Mouse (Mus musculus): ENCODE measurements around the gene Ptprcap. TPM values are rescaled to one million over a fixed set of nuclear protein-coding genes. Genes with fewer than 3 reads are reported as not detected.
"Not testable (repeated sequence)": the region's sequence is repeated elsewhere in the genome, so short reads cannot be mapped to it uniquely, and the experiment has no call there.

Gene Ptprcap
- polyA plus RNA-seq, 1 experiment = 4.4 TPM

GRCm38 (mm10) chr19:4125741-4126696 is 27.4 kb upstream of the Ptprcap start, which contains the start of gene Aip:
TSS of gene Aip (minus strand) at chr19:4125858.
- peak; percentile 94 for DNase-seq (ENCODE audit: low spot score)

GRCm38 (mm10) chr19:4126759-4127495 is 26.5 kb upstream of the Ptprcap start:
- DNase-seq (ENCODE audit: low spot score) = no peak

- DNase-seq (ENCODE audit: low spot score) = no peak
Observed at GRCm38 (mm10) chr19:4129462-4129861, 23.9 kb upstream of the Ptprcap start.

DNA sequence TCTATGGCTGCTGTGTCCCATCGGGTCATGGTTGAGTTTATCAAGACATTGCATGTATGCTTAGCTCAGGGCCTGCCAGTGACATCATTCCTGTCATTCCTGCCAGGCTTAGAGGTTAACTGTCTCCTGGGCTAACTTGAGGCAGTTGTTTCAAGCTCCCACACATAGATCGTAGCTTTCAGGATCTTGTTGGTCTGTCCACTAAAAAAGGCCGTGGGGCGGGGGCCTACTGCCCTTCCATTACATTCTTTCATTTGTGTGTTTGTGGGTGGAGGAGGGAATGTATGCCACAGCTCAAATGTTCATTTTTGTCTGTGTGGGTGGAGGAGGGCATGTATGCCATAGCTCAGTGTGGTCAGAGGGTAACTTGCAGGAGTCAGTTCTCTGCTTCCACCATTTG is 23.3 kb upstream of the Ptprcap start:
- no peak for DNase-seq (ENCODE audit: low spot score)

DNA sequence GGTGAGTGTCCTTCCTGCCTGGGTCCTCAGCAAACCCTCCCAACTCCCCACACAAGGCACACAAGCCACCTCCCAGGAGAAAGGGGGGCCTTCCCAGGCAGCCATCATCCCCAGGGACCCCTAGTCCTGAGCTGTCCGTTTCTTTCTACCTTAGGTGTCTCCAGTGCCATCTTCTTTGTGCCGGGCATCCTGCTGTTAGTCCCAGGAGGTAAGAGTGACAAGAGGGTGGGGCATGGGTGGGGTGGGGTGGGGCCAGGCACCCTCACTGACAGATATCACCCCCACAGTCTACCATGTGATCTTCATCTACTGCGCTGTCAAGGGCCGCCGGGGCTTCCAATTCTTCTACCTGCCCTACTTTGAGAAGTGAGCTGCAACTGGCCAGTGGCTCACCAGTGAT is 22.3 kb upstream of the Ptprcap start:
- DNase-seq (ENCODE audit: low spot score) = no peak

DNA sequence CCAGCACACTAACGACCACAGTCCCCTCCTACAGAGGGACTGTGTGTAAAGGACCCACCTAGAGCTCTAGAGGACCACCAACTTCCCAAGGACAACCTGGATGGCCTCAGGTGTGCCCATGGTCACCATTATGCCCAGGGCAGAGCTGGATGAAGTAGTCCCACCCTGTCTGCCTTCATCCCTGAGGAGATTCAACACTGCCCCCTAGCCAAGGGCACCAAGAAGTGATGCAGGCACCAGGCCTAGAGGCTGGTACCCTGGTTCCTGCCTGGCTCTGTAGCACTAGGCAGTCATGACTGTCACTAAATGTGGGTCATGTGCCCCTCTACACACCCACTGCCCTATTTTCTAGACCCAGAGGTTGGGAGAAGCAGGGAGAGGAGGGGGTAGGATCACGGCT is 21.6 kb upstream of the Ptprcap start:
- no peak for DNase-seq (ENCODE audit: low spot score)

DNA sequence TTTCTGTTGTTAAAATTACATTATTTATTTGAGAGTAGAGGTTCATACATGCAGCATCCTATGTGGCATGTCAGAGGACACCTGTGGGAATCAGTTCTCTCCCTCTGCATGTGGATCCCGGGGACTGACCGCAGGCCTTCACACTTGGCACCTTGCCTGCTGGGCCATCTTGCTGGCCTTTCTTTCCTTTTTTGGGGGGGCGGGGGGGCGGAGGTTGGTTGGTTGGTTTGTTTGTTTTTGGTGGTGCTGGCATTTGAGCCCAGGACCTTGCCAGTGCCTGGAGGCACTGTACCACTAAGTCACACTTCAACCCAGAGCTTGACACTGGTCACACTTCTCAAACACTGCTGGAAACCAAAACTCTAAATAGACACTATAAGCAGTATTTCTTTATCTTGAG is 19.1 kb upstream of the Ptprcap start:
- DNase-seq (ENCODE audit: low spot score) = no peak

DNA sequence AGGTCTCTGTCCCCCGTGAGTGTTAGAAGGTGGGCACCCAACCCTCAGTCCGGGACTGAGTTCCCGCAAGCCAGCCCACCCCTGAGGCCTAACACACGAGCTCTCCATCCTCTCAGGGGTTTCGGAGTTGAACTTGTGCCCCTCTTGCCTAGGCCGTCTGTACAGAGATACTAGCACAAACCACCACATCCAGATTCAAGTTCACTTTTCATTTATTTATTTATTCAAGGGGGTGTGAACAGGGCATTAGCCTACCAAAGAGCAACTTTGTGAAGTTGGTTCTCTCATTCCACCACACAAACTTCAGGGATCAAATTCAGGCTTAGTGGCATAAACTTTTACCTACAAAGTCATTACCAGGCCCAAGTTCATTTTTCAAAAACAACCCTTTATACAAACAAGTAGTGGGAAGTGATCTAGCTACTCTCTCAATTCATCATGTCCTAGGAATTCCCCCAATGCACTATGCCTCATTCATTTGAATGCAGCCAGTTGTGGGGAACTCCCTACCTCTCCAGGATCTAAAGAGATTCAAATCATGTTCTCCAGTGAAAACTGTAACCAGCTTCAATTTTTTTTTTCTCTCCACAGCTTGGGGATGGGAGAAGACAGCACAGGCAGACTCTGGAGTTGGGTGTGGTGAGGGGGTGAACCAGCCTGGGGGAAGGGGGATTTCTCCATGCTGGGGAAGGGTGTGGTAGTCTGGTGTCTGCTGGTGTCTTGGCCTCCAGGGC is 18.0 kb upstream of the Ptprcap start:
- DNase-seq (ENCODE audit: low spot score) = not testable (repeated sequence)

DNA sequence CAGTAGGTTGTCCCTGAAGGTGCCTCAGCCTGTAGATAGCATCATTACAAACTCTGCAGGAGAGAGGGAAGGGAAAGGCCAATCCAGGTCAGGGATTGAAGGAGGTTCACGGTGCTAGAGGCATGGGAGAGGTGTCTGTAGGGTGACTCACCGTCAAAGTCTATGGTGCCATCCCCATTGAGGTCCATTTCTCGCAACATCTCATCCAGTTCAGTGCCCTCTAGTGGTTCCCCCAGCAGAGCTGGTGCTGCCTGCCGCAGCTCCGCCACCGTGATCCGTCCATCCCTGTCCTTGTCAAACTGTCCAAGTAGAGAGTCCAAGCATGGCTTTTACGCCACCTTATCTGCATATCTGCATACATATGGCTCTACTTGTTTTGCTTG is 17.4 kb upstream of the Ptprcap start:
- not testable (repeated sequence) for DNase-seq (ENCODE audit: low spot score)

GRCm38 (mm10) chr19:4136463-4136862 is 16.9 kb upstream of the Ptprcap start:
- DNase-seq (ENCODE audit: low spot score) = no peak

DNA sequence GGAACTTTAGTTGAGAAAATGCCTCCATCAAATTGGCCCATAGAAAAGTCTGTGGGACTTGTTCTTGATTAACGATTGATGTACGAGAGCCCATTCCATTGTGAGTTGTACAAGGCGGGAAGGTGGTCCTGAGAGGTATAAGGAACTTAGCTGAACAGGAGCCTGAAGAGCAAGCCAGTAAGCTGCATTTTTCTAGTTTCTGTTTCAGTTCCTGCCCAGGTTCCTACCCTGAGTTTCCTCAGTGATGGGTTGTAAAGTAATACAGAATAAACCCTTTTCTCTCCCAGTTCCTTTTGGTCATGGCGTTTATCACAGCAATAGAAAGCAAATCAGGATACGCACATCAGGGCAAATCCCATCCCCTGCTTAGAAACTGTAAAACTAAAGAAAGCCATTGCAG is 15.5 kb upstream of the Ptprcap start:
- no peak for DNase-seq (ENCODE audit: low spot score)

GRCm38 (mm10) chr19:4139446-4139845 is 14.0 kb upstream of the Ptprcap start, which contains the start of gene Gpr152:
TSS of gene Gpr152 (plus strand) at chr19:4139787.
- no peak for DNase-seq (ENCODE audit: low spot score)

- no peak for DNase-seq (ENCODE audit: low spot score)
Observed at GRCm38 (mm10) chr19:4140147-4140546, 13.3 kb upstream of the Ptprcap start.

DNA sequence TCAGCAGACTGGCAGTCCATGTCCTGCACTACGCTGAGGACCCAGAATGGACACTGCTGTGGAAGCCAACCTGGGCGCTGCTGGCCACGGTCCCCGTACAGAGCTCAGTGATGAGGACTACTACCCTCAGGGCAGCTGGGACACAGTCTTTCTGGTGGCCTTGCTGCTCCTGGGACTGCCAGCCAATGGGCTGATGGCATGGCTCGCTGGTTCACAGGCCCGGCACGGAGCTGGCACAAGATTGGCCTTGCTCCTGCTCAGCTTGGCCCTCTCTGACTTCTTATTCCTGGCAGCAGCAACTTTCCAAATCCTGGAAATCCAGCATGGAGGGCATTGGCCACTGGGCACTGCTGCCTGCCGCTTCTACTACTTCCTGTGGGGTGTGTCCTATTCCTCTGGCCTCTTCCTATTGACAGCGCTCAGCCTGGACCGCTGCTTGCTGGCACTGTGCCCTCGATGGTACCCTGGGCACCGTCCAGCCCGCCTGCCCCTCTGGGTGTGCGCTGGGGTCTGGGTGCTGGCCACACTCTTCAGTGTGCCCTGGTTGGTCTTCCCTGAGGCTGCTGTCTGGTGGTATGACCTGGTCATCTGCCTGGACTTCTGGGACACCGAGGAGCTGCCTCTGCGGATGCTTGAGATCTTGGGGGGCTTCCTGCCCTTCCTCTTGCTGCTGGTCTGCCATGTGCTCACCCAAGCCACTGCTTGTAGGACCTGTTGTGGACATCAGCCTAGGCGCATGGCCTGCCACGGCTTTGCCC is 10.8 kb upstream of the Ptprcap start:
- no peak for DNase-seq (ENCODE audit: low spot score)

- no peak for DNase-seq (ENCODE audit: low spot score)
Observed at GRCm38 (mm10) chr19:4143759-4144268, 9.6 kb upstream of the Ptprcap start, which contains the start of gene Cabp4. TSS of gene Cabp4 (minus strand) at chr19:4144033.

GRCm38 (mm10) chr19:4144550-4145498 is 8.6 kb upstream of the Ptprcap start:
- no peak for DNase-seq (ENCODE audit: low spot score)

DNA sequence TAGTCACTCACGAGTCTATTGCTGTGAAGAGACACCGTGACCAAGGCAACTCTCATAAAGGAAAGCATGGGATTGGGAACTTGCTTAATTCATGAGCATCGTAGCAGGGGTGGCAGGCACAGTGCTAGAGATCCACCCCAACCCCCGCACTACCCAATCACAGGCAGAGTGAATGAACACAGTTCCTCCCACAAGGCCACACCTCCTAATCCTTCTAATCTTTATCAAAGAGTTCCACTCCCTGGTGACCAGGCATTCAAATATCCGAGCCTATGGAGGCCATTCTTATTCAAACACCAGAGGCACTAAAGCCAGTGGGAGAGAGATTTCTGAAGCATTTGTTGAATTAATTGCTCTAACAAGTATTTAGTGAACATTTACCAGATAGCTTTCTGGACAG is 7.5 kb upstream of the Ptprcap start:
- no peak for DNase-seq (ENCODE audit: low spot score)

DNA sequence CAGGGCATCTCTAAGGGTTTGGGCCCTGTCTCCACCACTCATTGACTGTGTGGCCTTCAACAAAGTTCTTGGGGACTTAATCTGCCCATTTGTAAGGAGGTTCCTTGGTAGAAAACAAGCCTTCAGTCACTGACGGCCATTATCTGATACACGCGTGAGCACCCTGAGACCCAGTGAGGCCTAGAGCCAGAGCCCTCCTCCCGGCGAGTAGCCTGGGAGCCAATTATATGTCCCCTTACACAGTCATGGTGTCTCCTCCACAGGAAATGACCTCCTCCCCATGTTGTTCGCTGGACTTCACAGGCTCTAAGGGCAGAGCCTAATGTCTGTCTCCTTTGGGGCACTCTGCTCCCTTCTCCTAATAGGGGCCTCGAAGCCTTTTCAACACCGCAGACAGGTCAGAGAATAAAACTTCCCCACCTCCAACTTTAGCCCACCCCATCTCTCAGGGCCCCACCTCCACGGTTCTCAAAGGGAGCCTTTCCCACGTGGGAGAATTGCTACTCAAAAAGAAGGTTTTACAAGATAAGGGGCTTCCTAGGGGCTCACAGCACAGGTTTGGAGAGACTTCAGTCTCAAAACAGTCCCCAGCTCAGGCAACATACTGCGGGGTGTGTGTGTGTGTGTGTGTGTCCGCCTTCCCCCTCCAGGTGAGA is 6.9 kb upstream of the Ptprcap start:
- no peak for DNase-seq (ENCODE audit: low spot score)

- no peak for DNase-seq (ENCODE audit: low spot score)
Observed at GRCm38 (mm10) chr19:4147022-4147405, 6.4 kb upstream of the Ptprcap start.

All from urinary bladder, adult 2 months (tissue).